Mouse (Mus musculus): Measurements from ENCODE around the gene Prpf8.
A peak's percentile ranks its signal among the peaks of the same experiment; 100 is the strongest.

Prpf8 gene

DNA sequence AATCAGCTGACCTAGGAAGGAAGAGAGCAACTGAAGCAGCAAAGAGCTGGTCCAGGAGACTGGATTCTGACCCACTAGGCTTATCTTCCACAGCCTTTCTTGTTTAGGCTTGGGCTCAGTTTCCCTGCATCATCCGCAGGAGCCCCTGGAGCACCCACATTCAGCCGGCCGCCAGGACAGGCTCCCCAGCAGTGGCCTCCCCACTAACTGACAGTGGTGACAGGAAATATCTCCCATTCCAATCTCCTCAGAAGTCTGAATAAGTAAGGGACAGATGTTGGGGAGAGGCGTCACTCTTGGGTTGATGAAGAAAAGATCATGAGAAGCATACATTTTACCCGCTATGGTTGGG, 26.9 kb upstream of the Prpf8 start:
- DNase-seq (ENCODE audit: low read depth), result no peak

DNA sequence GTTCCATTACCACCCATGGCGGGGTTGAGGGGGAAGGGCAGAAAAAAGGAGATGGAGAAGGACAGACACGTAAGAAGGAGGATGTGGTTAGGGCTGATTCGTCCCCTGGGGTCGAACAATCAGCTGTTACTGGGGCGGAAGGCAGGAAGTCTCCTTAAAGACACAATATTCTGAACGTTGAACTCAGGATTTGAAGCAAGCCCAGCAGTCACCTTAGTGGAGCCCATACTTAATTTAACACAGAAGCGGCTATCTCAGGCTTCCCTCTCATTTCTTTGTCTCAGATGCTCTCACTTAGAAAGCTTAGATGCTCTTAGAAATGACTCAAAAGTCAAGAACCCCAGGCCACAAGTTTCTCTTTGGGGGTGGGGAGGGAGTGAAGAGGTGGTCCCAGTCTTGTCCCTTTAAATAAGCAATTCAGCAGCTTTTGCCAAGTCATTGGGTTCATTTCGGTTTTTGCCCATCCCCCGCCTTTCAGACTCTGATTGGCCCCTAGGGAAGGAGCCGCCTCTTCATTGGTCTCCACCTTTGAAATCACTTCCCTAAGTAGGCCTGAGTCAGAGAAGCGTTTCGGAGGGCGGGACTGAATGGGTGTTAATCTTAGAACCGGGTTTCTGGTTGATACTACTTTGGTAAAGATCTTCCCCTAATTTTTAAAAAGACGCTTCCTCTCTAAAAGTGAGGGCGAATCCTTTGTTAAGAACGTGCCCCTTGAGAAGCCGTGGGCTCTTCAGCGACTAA, 26.3 kb upstream of the Prpf8 start:
- DNase-seq (ENCODE audit: low read depth), result peak; percentile 84

DNA sequence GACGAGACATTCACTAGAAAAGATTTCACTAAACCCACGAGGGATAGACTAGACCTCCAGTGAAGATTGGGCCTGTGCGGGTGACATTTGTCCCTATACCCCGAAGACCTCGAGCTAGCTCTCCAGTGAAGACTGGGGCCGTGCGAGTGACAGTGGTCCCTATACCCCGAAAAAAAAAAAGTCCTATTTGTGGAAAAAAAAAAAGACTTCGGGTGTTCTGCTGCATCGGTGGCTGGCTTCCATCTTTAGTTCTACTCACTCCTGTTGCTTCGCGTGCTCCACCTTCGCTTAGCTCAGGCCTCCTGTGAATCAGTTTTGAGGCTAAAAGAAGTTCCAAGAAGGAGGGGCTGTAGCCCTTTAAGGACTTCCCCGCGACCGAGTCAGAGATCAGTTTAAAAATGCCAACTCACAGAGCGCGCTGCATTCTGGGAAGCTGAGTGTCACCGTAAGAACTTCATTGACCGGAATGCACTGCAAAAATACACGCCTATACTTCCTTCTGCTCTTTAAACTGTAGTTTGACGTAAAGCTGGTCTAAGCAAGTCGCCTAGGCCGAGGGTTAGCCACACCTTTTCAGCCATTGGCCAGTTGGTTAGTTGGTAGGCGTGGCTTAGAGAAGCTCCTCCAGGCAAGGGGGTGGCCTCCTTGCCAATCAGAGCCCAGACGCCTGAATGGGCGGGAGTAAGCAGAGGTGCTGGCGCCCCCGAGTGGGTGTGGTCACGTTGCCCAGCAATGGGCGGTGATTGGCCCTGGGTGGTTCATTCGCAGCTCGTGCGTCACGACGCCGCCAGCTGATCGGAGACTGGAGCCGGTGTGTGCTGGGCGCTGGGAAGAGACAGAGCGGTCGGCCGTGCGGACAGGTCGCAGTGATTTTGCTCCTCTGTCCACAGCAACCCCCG, 25.5 kb upstream of the Prpf8 start, which contains the start of gene Tlcd2:
TSS of gene Tlcd2 (plus strand) at position 872 of the 899 bp plus-strand sequence.
- peak; percentile 100 for DNase-seq (ENCODE audit: low read depth)

DNA sequence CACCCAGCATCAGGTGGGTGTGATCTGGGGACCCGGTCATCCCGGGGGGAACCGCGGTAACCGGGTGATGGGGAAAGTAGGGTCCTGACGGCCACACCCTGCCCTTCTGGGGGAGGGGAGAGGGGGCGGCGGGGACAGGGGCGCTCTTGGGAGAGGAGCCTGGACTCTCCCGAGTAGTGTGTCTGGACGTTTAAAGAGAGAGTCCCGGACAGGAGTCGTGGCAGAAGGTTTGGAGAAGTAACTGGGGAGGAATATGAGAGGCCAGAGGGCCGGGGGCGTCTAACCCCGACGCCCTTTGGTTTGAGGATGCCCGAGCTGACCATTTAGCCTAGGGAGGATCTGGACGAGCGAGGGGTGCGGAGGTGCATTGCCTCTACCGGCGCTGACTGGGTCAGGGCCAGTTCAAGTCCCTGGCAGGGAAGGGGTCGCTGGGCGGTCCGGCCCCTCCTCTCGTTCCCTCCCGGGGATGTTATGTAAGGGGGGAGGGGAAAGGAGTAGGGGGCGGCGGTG, 24.8 kb upstream of the Prpf8 start:
- no peak for DNase-seq (ENCODE audit: low read depth)

- peak; percentile 88 for DNase-seq (ENCODE audit: low read depth)
Measured at GRCm38 (mm10) chr11:75462253-75462783, 24.3 kb upstream of the Prpf8 start.

DNA sequence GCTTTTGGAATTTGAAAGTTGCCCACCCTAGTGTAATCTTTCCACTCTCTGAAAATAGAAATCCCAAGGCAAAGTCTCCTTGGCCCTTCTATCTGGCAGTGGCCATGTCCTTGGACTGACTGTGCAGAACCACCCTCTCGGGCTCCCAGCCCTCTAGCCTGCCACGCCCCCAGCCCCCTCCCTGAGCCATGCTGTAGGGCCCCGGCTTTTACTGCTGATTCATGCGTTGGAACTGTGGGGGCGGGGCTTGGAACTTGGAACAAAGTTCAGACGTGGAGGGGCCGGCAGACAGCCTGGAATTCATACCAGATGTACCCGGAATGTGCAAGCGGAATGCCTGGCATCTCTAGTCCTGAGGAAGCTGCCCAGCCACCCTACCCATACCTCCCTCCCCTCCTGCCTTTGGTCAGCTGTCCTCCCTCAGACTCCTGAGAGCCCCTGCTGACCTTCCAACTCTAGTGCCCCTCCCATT, 23.7 kb upstream of the Prpf8 start:
- DNase-seq (ENCODE audit: low read depth), result peak; percentile 95

GRCm38 (mm10) chr11:75463624-75464023, 23.0 kb upstream of the Prpf8 start:
- DNase-seq (ENCODE audit: low read depth), result no peak

DNA sequence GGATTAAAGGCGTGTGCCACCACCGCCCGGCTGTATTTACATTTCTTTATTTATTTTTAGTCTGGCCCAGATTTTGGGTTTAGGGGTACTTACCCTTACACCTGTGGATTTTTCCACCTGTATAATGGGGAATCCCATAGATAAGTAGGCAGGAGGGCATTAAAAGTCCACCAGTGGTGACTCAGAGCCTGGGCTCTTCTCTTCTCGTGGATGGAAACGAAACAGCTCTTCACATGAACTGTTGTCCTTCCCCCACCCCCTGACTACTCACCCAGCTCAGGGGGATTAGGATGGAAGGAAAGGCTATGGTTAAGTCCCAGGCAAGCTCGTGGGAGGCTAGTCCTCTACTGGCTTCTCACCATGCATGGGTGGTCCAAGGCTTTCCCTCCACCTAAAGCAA, 22.2 kb upstream of the Prpf8 start:
- DNase-seq (ENCODE audit: low read depth), result no peak

DNA sequence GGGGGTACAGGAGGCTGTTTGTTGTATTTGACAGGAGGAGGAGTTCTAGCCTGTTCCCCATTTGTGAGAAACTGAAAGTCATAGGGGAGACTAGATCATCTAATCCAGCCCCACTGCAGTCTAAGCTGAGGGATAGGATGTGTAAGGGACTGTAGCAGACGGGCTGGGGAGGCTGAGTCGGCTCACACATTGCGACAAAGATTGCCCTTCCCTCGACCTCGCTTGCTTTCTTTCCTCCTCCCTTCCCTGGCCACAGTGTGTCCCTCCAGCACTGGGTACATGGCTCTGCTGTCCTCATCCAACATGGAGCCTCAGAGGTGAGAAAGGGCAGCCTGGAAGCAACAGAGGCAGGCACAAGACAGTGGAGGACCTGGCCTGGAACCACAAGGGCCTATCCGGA, 21.6 kb upstream of the Prpf8 start:
- DNase-seq (ENCODE audit: low read depth), result no peak

DNA sequence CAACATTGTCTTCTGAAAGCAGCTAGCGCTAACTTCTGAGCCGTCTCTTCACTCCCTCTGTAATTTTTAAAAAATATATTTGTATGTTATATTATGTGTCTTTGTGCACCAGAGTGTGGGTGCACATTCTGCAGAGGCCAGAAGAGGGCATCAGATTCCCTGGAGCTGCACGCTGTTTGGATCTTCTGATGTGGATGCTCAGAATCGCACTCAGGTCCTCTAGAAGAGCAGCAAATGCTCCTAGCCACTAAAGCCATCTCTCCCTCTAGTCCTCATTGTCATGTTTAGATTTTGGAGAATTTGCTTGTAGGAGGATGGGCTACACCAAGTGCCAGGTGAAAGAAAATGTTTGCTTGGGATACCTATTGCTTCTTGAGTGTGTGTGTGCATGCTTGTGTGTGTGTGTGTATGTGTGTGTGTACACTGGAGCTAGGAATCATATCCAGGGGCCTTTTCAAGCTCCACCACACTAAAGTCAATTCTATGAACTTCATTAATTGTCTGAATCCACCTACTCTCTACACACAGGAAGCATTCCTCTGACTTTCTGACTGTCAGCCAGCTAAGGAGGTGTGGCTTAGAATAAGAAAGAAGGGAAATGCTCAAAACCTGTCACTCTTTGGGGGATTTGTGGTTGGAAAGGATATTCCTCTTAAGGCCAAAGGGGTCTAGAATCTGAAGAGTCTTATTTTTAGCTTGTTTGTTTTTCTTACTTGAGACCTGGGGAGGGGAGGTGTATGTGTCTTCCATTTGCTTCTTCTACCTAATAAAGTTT, 19.7 kb upstream of the Prpf8 start:
- peak; percentile 11 for DNase-seq (ENCODE audit: low read depth)

GRCm38 (mm10) chr11:75467512-75468215, 19.0 kb upstream of the Prpf8 start:
- DNase-seq (ENCODE audit: low read depth), result peak; percentile 27

DNA sequence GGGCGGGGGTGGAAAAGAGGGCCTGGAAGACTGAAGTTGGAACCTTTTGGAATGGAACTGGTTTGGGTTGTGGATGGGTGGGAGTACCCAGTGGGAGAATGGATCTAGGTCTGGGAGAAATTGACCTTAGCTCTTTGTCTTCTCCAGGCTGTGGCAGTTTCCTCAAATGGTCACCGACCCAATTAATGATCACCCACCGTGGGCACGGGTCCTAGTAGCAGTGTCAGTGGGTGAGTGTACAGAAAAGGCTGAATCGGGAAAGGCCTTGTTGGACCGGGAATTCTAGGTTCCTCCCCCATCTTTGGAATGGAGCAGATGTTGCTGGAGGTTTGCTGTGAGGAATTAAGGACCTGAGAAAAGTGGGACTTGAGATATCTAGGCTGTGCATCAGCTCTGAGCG, 18.2 kb upstream of the Prpf8 start:
- DNase-seq (ENCODE audit: low read depth), result no peak

- DNase-seq (ENCODE audit: low read depth), result no peak
Measured at GRCm38 (mm10) chr11:75469261-75469660, 17.4 kb upstream of the Prpf8 start.

DNA sequence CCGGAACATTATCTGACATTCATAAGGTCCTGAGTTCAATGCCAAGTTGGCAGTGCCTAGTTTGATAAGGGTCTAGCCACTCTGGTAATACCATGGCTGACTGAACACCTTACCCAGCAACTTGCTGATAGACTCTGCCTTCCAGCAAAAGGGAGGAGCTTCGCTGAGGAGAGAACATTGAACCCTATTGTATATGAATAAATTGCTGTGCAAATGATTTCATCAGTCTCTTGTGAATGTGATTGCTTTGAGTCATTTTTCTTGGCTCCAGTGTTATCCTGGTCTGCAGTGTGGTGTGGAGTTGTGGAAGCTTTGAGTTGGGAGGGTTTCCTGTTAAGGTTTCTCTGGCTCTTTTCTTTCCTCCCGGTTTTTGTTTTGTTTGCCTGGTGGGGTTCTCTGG, 15.9 kb upstream of the Prpf8 start:
- DNase-seq (ENCODE audit: low read depth), result peak; percentile 54

GRCm38 (mm10) chr11:75472469-75473081, 14.0 kb upstream of the Prpf8 start:
- no peak for DNase-seq (ENCODE audit: low read depth)

DNA sequence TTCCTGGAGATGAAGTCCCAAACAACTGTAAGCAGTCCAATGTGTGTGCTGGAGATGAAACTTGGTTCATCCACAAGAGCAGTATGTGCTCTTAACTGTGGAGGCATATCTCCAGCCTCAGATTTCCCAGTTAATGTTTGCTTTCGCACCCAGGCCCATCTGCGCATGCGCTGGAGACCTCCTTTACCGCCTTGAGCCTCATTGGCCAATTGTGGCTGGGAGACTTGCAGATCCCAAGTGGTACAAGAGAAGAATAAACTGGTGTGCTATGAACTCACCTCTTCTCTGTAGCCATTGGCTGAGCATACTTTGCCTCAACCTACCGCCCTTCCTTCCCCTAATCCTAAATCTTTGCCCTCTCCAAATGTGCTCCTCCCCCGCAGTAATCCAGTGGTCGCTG, 13.2 kb upstream of the Prpf8 start:
- DNase-seq (ENCODE audit: low read depth), result no peak

- no peak for DNase-seq (ENCODE audit: low read depth)
Measured at GRCm38 (mm10) chr11:75486192-75486591, 424 bp upstream of the Prpf8 start.

- no peak for DNase-seq (ENCODE audit: low read depth)
Measured at GRCm38 (mm10) chr11:75487496-75487895, 880 bp downstream of the Prpf8 start.

DNA sequence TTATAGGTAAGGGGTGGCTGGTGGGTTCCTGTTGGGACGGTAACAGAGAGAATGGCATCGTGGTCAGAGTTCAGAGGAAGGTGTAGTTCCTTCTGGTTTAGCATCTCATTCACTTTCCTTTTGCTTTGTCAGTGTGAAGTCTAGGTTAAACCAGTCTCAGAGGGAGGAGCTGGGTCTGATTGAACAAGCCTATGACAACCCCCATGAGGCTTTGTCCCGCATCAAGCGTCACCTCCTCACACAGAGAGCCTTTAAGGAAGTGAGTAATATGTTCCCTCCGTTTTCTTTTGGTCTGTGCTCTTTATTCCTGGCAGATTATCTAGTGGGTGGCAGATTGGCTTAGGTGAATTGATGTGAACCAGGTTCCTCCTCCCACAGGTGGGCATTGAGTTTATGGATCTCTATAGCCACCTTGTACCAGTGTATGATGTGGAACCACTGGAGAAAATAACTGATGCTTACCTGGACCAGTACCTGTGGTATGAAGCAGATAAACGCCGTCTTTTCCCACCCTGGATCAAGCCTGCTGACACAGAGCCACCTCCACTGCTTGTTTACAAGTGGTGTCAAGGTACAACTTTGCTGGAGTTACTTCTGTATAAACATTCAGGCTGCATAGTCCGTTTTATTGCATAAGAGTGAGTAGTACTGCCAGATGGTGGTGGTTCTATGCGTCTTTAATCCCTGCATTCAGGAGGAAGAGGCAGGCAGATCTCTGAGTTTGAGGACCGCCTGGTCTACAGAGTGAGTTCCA, 7.9 kb downstream of the Prpf8 start:
- DNase-seq (ENCODE audit: low read depth), result no peak

DNA sequence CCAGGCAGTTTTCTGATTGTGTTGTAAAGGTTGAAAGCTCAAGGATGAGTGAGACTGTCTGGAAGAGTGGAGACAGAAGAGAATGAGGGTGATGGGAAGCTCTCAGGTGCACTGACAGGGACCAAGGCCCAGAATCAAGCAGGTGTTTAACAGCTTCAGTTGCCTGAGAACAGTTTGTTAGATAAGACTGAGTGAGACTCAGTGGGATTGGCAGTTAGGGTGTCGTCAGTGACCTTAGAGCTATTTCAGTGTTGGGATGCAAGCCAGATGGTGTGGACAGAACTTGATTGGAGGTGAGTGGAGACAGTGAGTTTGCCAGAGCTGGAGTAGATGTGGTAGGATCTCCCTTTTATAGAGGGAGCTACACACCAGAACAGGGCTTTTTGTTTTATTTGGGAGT, 11.5 kb downstream of the Prpf8 start:
- no peak for DNase-seq (ENCODE audit: low read depth)

Data from fibroblast of lung, adult 2 months (primary cell).